Mouse (Mus musculus) ES-Bruce4 (cell line): Measurements from ENCODE around the gene Ppp1r9b.

Experiments
- CTCF ChIP-seq: IDR thresholded peaks from one replicate; pipeline ENCODE4 v1.8.1; 2011; ENCODE audit warnings: low read depth, low read length
- POLR2A ChIP-seq: IDR thresholded peaks from one replicate; pipeline ENCODE4 v1.8.1; 2011; ENCODE audit warnings: low read length; ENCODE audit not compliant: insufficient read depth

DNA sequence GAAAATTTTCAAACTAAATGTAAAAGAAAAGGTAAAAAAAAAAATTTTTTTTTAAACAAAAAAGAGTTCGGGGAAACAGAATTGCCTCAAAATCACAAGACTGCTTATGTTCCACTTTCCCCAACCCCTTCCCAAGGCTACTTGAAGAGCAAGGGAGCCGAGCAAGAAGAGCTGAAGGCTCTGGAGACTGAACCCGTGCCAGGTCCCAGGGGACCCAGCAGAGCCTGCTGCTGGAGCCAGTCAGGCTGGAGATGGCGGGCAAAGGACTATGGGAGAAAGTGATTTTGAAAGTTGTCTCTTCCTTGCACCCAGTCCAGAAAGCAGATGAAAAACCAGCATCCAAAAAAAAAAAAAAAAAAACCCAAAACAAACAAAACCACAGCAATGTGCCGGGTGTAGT lies 5.0 kb upstream of the Ppp1r9b start:
- TF ChIP-seq CTCF (no peak), POLR2A (no peak)
